Mouse (Mus musculus): ENCODE results near the gene Gm20747.
"Not testable (repeated sequence)": the region's sequence is repeated elsewhere in the genome, so short reads cannot be mapped to it uniquely, and the experiment has no call there.

The Gm20747 gene

DNA sequence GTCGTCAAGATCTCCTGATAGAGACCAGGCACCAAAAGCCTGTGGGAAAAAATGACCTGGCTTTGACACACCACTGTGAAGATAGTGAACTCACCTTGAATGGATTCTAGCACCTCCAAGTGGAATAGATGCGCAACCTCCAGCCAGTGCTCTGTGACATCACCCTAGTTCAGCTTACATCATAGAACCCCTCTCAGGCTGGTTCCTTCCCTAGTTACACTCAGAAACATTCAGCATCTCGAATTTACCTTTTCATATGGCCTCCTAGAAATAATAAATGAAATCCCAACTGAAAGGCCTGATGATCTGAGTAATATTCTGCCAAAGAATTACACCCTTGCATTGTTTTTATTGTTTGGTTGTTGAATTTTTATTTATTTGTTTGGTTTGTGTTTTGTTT is at the start of gene Gm20747:
Gene Gm20747, minus strand, starts transcription at position 101 of the 400 bp plus-strand sequence.
- DNase-seq: not testable (repeated sequence)
